Mouse (Mus musculus): Measurements from ENCODE around the gene Pmel.
"Not testable (repeated sequence)": the region's sequence is repeated elsewhere in the genome, so short reads cannot be mapped to it uniquely, and the experiment has no call there.

The Pmel gene

DNA sequence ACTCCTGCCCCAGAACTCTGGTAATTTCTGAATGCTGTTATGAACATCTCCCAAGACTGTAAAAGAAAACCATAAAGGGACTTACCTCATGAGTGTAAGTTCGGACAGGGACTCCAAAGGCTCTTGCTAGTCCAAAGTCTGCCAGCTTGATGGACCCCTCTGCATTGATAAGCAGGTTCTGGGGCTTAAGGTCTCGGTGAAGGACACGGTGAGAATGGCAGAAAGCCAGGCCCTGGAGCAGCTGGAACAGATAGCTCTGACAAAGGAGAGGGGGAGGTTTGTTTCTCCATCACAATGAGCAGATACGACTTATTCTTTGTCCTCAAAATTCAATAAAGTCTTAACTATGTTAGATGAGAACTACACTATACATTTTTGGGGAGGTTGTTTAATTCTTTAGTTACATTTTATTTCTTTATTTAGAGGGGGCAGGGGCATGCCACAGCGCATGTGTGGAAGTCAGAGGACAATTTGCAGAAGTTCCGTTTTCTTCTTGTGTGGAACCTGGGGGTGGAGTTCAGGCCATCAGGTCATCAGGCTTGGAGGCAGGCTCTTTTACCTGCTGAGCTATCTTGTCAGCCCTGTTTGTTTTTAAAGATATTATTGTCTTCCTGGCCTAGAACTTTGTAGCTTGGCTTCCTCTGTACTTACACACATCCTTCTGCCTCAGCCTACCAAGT lies 1.5 kb upstream of the Pmel start:
- DNase-seq (ENCODE audit: low spot score in 2 of 2): no peak

DNA sequence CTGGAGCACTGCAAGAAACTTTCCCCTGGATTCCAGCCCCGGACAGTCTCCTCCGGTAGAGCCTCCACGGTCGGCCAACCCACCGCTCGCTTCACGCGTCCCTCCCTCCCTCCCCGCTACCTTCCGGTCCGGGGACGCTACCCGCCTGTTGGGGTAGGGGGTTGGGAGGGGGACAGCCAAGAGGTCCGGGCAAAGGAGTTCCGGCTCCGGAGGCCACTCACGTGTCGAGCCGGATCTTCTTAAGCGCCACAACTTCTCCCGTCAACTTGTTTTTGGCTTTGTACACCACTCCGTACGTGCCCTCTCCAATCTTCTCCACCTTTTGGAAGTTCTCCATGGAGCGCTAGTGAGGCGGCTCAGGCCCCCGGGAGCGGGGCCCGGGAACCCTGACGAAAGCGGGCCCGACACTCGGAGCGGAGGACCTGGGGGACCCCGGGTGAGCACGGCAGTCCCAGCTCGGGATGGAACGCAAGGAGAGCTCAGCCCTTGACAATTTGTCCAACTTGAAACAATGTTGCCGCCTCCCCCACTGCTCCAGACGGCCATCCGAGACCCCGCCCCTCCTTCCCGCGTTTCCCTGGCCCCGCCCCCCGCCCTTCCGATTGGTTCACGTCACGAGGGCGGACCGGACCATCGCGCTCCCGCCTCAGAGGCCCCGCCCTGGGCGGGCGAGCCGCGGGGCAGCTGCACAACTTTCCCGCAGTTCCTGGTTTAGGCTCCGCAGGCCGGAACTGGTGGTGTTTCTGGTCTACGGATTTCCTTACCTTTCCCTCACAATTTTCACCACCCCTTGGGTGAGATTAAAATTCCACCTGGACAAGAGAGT lies 709 bp downstream of the Pmel start, which contains the start of gene Cdk2:
Cdk2 (minus strand) TSS at position 541 of the 826 bp plus-strand sequence.
- peak; percentile 87 to 93 for DNase-seq (ENCODE audit: low spot score in 2 of 2)

DNA sequence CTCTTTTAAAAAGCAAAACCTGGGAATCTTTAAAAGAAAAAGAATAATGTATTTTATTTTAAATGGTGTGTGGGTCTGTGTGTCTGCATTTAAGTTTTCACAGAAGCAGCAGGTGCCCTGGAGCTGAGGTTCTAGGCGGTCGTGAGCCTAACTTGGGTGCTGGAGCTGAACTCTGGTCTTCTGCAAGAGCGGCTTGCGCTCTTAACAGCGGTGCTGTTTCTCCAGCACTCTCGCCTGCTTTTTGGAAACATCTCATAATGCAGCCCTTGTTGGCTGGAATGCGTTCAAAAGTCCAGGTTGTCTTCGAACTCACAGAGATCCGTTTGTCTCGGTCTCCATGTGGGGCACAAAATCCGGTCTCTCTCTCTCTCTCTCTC lies 1.3 kb downstream of the Pmel start:
- peak in 1 of 2 experiments; percentile 14 for DNase-seq (ENCODE audit: low spot score in 2 of 2)

DNA sequence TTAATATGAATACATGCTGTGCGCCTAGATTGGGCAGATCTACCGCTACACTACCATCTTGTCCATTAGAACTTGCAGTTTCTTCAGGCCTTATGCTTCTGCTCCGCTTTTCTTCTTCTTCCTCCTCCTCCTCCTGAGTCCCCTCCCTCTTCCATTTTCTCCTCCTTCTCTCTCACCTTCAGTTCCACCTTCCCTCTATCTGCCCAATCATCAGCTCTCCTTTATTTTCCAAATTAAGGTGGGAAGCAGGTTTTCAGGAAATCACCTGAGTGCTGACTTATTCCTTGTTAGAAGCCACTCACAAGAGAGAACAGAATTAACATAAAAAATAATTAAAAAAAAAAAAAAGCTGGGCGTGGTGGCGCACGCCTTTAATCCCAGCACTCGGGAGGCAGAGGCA lies 7.3 kb downstream of the Pmel start:
- not testable (repeated sequence) for DNase-seq (ENCODE audit: low spot score in 2 of 2)

DNA sequence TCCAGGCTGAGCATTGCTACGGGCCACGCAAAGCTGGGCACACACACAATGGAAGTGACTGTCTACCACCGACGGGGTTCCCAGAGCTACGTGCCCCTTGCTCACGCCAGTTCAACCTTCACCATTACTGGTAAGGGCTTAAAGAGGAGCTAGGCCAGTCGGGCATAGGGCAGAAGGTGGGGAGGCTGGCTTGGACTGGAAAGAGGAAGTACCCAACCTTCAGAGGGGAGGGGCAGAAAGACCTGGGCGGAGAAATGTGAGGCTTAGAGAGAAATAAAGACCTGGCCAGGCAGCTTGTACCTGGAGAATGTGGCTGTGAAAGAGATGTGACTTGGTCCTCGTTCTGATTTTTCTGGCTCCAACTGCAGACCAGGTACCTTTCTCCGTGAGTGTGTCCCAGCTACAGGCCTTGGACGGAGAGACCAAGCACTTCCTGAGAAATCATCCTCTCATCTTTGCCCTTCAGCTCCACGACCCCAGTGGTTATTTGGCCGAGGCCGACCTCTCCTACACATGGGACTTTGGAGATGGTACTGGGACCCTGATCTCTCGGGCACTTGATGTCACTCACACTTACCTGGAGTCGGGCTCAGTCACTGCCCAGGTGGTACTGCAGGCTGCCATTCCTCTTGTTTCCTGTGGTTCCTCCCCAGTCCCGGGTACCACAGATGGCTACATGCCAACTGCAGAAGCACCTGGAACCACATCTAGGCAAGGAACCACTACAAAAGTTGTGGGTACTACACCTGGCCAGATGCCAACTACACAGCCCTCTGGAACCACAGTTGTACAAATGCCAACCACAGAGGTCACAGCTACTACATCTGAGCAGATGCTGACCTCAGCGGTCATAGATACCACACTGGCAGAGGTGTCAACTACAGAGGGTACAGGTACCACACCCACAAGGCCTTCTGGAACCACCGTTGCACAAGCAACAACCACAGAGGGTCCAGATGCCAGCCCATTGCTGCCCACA lies 11.9 kb downstream of the Pmel start:
- DNase-seq (ENCODE audit: low spot score in 2 of 2): no peak

DNA sequence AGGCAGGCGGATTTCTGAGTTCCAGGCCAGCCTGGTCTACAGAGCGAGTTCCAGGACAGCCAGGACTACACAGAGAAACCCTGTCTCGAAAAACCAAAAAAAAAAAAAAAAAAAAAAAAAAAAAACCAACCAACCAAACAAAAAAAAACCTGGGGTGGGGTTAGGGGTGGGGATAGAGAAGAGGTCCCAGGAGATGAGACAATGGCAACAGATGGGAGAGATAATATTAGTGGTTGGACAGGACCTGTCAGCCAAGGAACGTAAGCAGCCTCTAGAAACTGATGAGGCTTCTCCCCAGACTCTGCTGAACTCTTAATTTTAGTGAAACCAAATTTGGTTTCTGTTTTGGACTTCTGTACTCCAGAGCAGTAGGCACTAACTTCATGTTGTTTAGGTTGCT lies 21.5 kb downstream of the Pmel start:
- not testable (repeated sequence) for DNase-seq (ENCODE audit: low spot score in 2 of 2)

DNA sequence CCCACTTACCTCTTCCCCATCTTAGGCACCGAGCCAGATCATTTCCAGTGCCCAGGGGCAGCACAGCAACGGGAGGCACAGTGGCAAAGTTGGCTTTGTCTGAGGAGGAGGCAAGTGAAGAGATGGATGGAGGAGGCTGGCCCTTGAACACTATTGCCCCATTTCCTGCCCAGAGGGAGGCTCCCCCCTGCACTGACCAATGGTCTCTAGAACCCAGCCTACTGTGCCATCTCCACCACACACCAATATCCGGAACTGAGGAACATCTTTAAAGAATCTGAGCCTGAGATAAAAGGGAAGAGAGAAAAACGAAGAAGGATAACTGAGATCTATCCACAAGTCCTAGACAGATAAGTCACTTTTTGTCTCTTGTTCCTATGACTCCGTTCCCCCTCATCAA lies 24.1 kb downstream of the Pmel start:
- no peak for DNase-seq (ENCODE audit: low spot score in 2 of 2)

DNA sequence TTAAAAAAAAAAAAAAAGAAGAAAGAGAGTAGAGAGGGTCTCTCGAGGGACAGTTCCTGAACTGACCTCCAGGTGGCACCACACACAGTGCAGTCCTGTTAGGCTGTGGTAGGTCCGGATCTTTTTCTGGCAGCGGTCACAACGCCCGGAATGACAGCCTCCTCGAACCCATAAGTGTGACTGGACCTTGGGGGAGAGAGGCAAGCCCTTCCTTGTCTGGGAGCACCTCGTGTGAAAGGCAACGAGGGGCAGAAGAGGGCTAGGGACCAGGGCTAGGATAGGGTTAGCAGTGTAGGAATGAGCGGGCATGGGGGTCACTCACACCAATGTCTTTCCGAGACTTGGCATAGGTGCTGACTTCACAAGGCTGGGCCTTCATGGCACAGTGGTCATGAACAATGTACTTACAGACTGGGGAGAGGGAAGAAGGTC lies 27.0 kb downstream of the Pmel start:
- DNase-seq (ENCODE audit: low spot score in 2 of 2): peak; percentile 33 to 51

DNA sequence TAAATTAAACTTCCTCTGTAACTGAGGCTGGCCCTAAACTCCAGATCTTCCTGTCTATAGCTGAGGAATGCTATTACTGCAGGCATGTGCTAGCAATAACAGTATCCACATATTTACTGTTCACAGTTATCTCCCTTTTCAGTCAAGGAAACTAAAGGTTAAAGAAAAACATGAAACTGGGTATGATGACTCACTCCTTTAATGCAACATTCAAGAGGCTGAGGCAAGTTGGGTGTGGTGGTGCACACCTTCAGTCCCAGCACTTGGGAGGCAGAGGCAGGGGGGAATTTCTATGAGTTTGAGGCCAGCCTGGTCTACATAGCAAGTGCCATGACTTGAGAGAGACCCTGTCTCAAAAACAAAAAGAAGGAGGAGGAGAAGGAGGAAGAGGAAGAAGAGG lies 28.0 kb downstream of the Pmel start:
- no peak for DNase-seq (ENCODE audit: low spot score in 2 of 2)

DNA sequence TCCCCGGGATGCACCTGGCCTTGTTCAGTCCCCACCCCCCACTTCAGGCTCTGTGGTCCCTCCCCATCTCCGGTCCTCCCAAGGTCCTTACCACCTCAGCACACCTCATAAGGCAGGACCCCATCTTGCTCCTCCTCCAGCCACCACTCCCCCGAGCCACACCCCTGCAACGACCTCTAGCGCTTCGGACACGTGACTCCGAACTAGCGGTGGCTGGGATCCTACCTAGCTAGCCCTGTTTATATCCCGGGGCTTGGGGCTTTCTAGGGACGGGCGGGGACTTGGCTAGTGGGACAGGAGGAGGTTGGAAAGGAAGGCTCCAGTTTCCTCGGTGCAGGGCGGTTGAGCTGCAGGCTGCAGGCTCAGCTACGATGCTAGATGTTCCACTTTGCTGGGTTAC lies 33.4 kb downstream of the Pmel start:
- DNase-seq (ENCODE audit: low spot score in 2 of 2): no peak

DNA sequence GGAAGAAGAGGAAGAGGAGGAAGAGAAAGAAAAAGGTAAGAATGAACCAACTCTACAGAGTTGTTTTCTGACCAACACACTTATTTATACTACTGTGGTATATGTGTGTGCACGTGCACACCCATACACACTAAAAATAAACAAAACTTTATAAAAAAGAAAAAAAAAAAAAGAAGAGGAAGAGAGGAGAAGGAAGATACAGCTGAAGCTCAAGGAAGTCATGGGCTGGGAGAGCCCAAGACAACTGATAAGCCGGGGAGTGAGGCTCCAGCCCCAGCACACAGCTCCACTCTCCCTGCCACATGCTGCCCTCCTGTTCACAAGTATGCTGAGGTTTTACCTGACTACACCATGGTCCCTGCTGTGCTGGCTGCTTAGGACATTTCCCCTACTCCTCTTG lies 36.3 kb downstream of the Pmel start:
- DNase-seq (ENCODE audit: low spot score in 2 of 2): no peak

DNA sequence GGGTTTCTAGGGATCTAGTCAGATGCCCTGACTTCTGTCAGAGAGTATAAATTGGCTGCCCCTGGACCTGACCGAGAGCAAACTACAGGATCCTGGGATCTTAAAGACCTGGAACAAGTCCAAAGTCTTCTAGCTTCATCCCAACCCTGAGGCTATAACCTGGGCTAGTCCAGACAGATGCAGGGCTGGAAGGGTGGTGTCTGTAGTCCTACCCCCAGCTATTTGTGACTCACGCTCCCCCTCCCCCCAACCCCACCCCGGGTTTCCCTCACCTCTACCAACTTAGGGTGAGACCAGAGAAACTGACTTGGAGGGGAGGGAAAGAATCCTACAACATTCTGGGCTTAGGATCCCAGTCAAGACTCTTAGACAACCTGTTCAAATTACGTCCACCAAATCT lies 38.6 kb downstream of the Pmel start:
- DNase-seq (ENCODE audit: low spot score in 2 of 2): peak; percentile 38 to 42

DNA sequence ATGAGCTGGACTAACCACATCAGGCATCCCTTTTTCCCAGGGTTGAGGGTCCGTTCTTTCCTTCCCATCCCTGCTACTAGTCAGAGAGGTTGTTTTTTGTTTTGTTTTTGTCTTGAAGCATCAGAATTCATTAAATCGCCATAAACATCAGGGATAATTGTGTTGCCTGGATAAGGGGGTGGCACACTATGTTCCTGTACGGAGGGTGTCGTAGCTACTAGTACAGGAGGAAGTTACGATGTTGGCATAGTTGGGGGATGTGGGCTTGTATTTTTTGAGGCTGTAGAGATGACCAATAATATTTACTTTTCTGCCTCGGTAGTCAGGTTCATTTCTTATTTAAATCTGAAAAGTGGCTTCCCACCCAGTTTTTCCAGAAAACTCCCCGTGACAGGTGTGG lies 39.2 kb downstream of the Pmel start:
- DNase-seq (ENCODE audit: low spot score in 2 of 2): no peak

DNA sequence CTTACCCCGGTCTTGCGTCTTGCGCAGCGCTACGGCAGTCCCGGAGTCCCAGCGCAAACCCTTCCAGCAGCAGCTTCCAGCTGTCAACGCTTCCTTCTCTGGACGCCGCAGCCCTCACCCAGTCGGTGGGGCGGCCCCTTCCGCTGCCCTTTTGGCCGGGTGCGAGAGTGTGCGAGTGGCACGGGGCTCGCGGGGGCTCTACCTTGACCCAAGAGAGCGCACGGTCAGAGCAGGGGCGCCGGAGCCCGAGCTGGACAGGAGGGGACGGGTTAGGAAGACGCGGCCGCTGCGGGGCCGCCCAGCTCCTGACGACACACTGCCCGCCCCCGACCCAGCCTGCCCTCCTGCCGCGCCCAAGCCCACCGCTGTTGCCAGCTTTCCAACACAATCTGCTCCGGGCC lies 39.8 kb downstream of the Pmel start:
- peak; percentile 66 to 76 for DNase-seq (ENCODE audit: low spot score in 2 of 2)

DNA sequence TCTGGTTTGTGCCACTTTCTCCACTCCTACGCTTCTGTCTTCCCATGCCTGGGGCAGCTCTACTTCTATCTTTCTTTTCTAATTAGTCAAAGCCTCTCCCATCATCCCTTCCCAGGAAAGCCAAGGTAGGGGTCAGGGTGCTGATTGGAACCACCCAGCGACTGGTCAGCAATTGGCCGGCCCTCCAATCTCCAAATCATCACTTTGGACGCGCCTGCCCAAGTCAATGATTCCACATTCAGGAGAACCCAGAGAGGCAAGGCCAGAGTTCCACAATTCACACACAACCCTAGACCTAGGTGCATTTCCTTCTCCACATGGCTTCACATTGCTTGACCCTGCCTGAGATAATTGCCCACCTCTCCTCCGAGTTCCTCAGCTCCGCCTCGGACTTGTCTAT lies 40.2 kb downstream of the Pmel start:
- peak in 1 of 2 experiments; percentile 16 for DNase-seq (ENCODE audit: low spot score in 2 of 2)

DNA sequence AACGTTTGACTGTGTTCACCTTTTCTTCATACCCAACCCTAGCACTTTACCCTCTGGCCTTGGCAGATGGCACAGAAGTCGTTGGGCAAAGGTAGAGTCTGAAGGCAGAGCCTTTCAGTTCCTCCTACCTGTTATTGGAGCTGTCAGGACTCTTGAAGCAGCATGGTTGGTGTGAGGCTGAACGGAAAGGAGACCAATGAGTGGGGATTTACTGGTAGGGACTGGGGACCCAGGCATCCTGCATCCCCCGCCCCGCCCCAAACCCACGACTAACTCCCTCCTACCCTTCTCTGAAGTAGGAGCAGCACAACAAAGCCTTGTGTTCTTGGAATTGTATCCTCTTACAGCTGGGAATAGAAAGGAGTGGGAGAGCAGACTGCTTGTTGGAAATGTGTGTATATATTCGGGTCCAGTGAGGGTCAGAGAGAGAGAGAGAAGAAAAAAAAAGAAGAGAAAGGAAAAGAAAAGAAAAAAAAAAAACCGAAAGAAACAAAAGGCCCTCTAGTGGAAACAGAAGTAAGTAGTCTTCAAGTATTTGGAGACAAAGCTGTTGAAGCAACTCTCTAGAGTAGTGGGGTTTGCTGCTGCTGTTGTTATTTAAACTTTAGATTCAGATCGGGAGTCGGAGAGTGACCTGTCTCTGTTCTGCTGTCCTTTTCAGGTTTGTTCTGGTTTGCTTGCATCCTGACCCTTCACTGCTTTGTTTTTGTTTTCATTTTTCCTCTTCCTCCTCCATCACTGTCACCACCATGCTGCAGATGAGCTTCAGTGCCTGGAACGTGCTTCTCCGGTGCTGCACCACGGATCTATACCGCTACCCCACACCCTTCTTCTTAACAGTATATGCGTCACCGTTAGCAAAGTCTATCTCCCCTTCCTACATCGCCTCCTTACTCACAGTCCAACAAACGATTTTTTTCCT lies 40.9 kb downstream of the Pmel start, which contains the start of gene Dgka:
Dgka (minus strand) TSS at position 176 of the 922 bp plus-strand sequence.
- peak in 1 of 2 experiments; percentile 31 for DNase-seq (ENCODE audit: low spot score in 2 of 2)

DNA sequence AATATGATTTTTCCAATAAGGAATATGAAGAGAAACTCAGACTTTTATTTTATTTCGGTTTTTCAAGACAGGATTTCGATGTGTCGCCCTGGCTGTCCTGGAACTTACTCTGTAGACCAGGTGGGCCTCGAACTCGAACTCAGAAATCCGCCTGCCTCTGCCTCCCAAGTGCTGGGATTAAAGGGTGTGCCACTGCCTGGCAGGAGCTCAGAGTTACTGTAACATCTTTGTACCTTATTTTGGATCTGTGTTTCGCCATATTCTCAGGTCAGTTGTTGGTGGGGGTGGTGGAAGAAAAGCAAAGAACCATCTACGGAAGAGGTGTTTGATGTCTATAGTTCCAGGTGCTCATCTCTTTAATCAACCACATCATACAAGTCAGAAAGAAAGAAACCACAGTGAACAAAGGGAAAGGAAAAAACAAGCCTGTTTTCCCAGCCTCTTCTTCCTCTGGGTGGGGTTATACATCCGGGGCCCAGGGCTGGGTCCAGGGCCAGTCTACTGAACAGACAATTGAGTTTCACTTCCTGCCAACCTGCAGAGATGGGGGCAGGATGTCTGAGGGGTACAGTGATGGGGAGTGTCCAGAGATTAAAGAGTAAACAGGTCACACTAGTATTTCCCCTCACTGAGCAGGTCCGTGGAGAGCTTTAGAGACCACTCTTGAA lies 42.1 kb downstream of the Pmel start:
- DNase-seq (ENCODE audit: low spot score in 2 of 2): no peak

DNA sequence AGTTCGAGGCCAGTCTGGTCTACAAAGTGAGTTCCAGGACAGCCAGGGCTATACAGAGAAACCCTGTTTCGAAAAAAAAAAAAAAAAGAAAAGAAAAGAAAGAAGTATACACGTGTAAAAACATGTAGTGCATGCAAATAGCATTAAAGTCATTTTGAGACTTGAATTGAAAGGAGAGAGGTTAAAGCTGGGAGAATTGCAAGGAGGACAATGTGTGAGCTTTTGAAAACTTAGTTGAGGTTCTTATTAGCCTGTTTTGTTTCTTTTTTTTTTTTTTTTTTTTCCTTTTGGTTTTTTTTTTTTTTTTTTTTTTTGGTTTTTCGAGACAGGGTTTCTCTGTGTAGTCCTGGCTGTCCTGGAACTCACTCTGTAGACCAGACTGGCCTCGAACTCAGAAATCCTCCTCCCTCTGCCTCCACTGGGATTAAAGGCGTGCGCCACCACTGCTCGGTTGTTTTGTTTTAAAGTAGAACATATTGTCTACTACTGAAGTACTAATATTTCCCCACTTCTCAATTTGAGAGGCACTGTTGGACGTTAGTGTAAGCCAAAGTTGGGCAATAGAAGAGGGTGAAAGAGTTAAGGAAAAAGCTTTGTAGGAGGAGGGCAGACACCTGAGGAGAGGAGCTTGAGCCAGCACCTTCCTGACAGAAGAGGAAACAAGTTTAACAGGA lies 43.1 kb downstream of the Pmel start:
- no peak for DNase-seq (ENCODE audit: low spot score in 2 of 2)

DNA sequence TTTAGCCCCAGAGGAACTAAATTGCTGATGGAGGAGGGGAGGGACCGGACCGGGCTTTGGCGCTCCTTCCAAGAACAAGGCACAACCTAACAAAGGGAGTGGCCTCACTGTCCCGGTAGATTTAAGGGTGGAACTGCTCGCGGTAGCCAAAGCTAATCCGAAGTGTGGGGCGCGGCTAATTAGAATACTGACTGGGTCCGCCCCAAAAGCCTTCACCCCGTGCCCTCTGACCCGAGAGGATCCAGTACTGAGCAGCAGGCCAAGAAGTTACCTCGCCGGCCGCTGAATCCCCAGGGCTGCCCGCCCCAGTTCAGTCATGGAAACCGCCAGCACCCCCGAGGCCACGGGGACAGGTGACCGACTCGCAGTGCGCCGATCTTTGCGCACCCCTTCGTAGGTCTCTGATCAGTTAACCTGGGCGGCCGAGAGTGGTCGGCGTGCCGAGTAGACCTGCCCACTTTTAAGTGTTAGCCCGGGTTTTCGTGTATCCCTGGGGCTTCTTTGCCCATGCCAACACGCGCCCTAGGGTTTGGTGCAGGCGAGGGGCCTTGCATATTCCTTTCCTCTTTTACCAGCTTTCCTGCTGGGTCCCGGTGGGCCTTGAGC lies 43.8 kb downstream of the Pmel start, which contains the start of gene Pym1:
Pym1 (plus strand) TSS at position 244 of the 606 bp plus-strand sequence.
- peak; percentile 83 to 85 for DNase-seq (ENCODE audit: low spot score in 2 of 2)

All from urinary bladder, adult 18-20 months (tissue).